Mouse (Mus musculus) kidney, postnatal 0 days (tissue): ENCODE measurements around the gene Cers2. TPM values are rescaled to one million over a fixed set of nuclear protein-coding genes. Genes with fewer than 3 reads are reported as not detected.

Experiments
- ATAC-seq: fragments of 200-750 bp; cut with Nextera tagmentation; replicated peaks from 2 replicates; pipeline ENCODE4 v1.8.0; 2017; ENCODE audit warnings: low read depth, moderate number of reproducible peaks, moderate TSS enrichment, moderate library complexity; ENCODE audit not compliant: low FRiP score
- DNase-seq: peaks from one replicate; pipeline ENCODE4 v3.0.0-alpha.2; 2016; ENCODE audit warnings: low spot score
- H3K27ac ChIP-seq: fragments of 300-500 bp; sonication (generic); 2 replicates; pipeline ENCODE4 v1.5.1; 2014; ENCODE audit warnings: mild to moderate bottlenecking
- H3K27me3 ChIP-seq: fragments of 300-500 bp; sonication (generic); 2 replicates; pipeline ENCODE4 v1.6.1; 2014; ENCODE audit warnings: low read length, mixed read lengths; ENCODE audit not compliant: insufficient read depth
- H3K36me3 ChIP-seq: fragments of 300-500 bp; sonication (generic); 2 replicates; pipeline ENCODE4 v1.6.1; 2014; ENCODE audit warnings: low read length, mixed read lengths; ENCODE audit not compliant: insufficient read depth
- H3K4me1 ChIP-seq: fragments of 300-500 bp; sonication (generic); replicated peaks from 2 replicates; pipeline ENCODE4 v1.6.1; 2014; ENCODE audit warnings: antibody characterized with exemption, low read length, mixed read lengths; ENCODE audit not compliant: insufficient read depth
- H3K4me2 ChIP-seq: fragments of 300-500 bp; sonication (generic); 2 replicates; pipeline ENCODE4 v1.6.1; 2014; ENCODE audit warnings: mild to moderate bottlenecking, low read length, moderate library complexity, mixed read lengths
- H3K4me3 ChIP-seq: fragments of 300-500 bp; sonication (generic); replicated peaks from 2 replicates; pipeline ENCODE4 v1.5.1; 2014; ENCODE audit warnings: low read depth, low read length
- H3K9ac ChIP-seq: fragments of 300-500 bp; sonication (generic); 2 replicates; pipeline ENCODE4 v1.6.1; 2014; ENCODE audit warnings: low read depth, low read length
- H3K9me3 ChIP-seq: fragments of 300-500 bp; sonication (generic); replicated peaks from 2 replicates; pipeline ENCODE4 v1.6.1; 2016; ENCODE audit warnings: low read length, inconsistent platforms, mixed read lengths
- CTCF ChIP-seq: IDR thresholded peaks from 2 replicates; pipeline ENCODE4 v1.5.1; 2016; ENCODE audit warnings: antibody characterized with exemption, low read depth, mild to moderate bottlenecking, moderate library complexity
- whole genome bisulfite sequencing: fragments of 180-500 bp; shearing (Covaris S2); extraction: QIAGEN DNeasy Blood & Tissue Kit; methylation state at CpG from one replicate; pipeline ENCODE4 v1.1.7; 2014; 5-methylcytosine and 5-hydroxymethylcytosine counted together
- polyA plus RNA-seq: library from polyadenylated mRNA; unstranded; fragments of >200 nt; fragmentation: Nextera tagmentation; extraction: Ambion mirVana; gene quantifications from 2 replicates; pipeline ENCODE4 v1.2.1, GENCODE M21; 2015

Gene Cers2
- polyA plus RNA-seq, 1 experiment from 2014 or later = 172 TPM

DNA sequence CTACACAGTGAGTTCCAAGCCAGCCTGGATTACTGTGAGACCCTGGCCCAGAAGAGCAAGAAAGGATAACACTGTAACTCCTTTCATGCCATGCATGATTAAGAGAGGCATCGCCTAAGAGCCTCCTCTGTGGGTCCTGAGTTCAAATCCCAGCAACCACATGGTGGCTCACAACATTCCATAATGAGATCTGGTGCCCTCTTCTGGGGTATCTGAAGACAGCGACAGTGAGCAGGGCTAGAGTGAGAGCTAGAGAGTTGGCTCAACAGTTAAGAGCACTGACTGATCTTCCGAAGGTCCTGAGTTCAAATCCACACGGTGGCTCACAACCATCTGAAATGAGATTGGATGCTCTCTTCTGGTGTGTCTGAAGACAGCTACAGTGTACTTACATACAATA lies 40.1 kb upstream of the Cers2 start:
- 99% methylated on average over 4 of the region's 4 CpGs for WGBS
- Histone ChIP-seq H3K27me3 (no peaks in the 10 kb centered on the region), H3K9me3 (no peaks in the 10 kb centered on the region), H3K36me3 (no peaks in the 10 kb centered on the region), H3K4me2 (no peak overlapping the region), H3K9ac (no peak overlapping the region), H3K27ac (no peak overlapping the region), H3K4me3 (no peak overlapping the region), H3K4me1 (no peaks in the 10 kb centered on the region)
- DNase-seq (no peak), ATAC-seq (no peak)
- TF ChIP-seq CTCF = peak; percentile 26; the same call in 1 of the 2 replicates

GRCm38 (mm10) chr3:95275161-95275560 lies 39.4 kb upstream of the Cers2 start:
- no peak overlapping the region for H3K4me2 ChIP-seq
- H3K36me3 ChIP-seq = no peaks in the 10 kb centered on the region
- 55% methylated on average over 6 of the region's 6 CpGs for WGBS
- H3K4me1 ChIP-seq = no peaks in the 10 kb centered on the region
- ATAC-seq (no peak), DNase-seq (peak; percentile 24)
- TF ChIP-seq CTCF = no peak
- no peak overlapping the region for H3K9ac ChIP-seq
- H3K27me3 ChIP-seq = no peaks in the 10 kb centered on the region
- H3K27ac ChIP-seq = no peak overlapping the region
- H3K4me3 ChIP-seq = no peak overlapping the region
- no peaks in the 10 kb centered on the region for H3K9me3 ChIP-seq

- 62% methylated on average over 5 of the region's 5 CpGs for WGBS
- Histone ChIP-seq H3K9me3 (no peaks in the 10 kb centered on the region), H3K4me3 (no peak overlapping the region), H3K9ac (no peak overlapping the region), H3K36me3 (no peaks in the 10 kb centered on the region), H3K4me1 (no peaks in the 10 kb centered on the region), H3K27ac (no peak overlapping the region), H3K4me2 (no peak overlapping the region), H3K27me3 (no peaks in the 10 kb centered on the region)
- no peak for ATAC-seq
- DNase-seq = no peak
- no peak for TF ChIP-seq CTCF
Observed at GRCm38 (mm10) chr3:95276428-95276934, 38.1 kb upstream of the Cers2 start.

- no peaks in the 10 kb centered on the region for H3K4me1 ChIP-seq
- DNase-seq = no peak
- no peak overlapping the region for H3K4me3 ChIP-seq
- H3K9ac ChIP-seq = no peak overlapping the region
- 63% methylated on average over 1 of the region's 1 CpGs for WGBS
- no peaks in the 10 kb centered on the region for H3K27me3 ChIP-seq
- no peaks in the 10 kb centered on the region for H3K36me3 ChIP-seq
- ATAC-seq = no peak
- no peak for TF ChIP-seq CTCF
- H3K4me2 ChIP-seq = no peak overlapping the region
- no peak overlapping the region for H3K27ac ChIP-seq
- no peaks in the 10 kb centered on the region for H3K9me3 ChIP-seq
Observed at GRCm38 (mm10) chr3:95277149-95277551, 37.4 kb upstream of the Cers2 start.

DNA sequence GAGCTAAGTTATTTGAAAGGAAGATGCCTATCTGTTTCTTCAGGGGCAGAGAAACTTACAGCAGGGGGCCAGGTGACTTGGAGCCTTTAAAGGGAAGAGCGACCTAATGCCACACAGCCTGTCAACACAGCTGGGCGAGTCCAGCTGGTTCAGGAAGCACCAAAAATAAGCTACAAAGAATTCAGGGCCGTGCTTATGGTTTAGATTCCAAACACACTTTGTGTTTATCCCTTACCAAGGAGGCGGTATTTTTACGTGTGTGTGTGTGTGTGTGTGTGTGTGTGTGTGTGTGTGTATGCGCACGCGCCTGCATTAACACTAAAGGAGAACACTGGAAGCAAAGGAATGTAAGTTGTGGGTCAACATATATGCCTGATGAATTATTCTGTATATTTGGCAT lies 33.8 kb upstream of the Cers2 start:
- Histone ChIP-seq H3K36me3 (no peaks in the 10 kb centered on the region), H3K27ac (peak overlapping the region; percentile 97), H3K4me2 (peak overlapping the region; percentile 75), H3K27me3 (no peaks in the 10 kb centered on the region), H3K4me1 (peaks cover 15% of the 10 kb centered on the region), H3K9ac (peak overlapping the region; percentile 72), H3K4me3 (peak overlapping the region; percentile 58), H3K9me3 (no peaks in the 10 kb centered on the region)
- WGBS = 11% methylated on average over 8 of the region's 8 CpGs
- DNase-seq (peak; percentile 57), ATAC-seq (no peak)
- TF ChIP-seq CTCF = 0 out of 2 replicates have a peak, but pooled peaks have one; percentile 14

GRCm38 (mm10) chr3:95281216-95282126 lies 33.1 kb upstream of the Cers2 start, which contains the start of the genes Mindy1 and Prune1:
TSS of gene Mindy1 (plus strand) at chr3:95281345.
TSS of gene Prune1 (minus strand) at chr3:95282076.
- Histone ChIP-seq H3K4me1 (peaks cover 20% of the 10 kb centered on the region), H3K27me3 (no peaks in the 10 kb centered on the region), H3K9ac (peak within 1 kb of the TSS; percentile 77), H3K9me3 (no peaks in the 10 kb centered on the region), H3K4me3 (peak within 1 kb of the TSS; percentile 58), H3K36me3 (no peaks in the 10 kb centered on the region), H3K27ac (peak within 1 kb of the TSS; percentile 97), H3K4me2 (peak within 1 kb of the TSS; percentile 75)
- ATAC-seq = peak; percentile 85
- DNase-seq = peak; percentile 99
- WGBS = under 1% methylated on average over 53 of the region's 53 CpGs
- peak; percentile 61 for TF ChIP-seq CTCF
